Mouse (Mus musculus) ES-Bruce4 (cell line): ENCODE measurements around the gene Dnajc15.

ENCODE experiments used
- CTCF ChIP-seq: IDR thresholded peaks from one replicate; pipeline ENCODE4 v1.8.1; 2011; ENCODE audit warnings: low read depth, low read length
- EP300 ChIP-seq: IDR thresholded peaks from 2 replicates; pipeline ENCODE4 v1.6.1; 2011; ENCODE audit warnings: low read depth, low read length; ENCODE audit not compliant: insufficient read depth
- POLR2A ChIP-seq: IDR thresholded peaks from one replicate; pipeline ENCODE4 v1.8.1; 2011; ENCODE audit warnings: low read length; ENCODE audit not compliant: insufficient read depth

DNA sequence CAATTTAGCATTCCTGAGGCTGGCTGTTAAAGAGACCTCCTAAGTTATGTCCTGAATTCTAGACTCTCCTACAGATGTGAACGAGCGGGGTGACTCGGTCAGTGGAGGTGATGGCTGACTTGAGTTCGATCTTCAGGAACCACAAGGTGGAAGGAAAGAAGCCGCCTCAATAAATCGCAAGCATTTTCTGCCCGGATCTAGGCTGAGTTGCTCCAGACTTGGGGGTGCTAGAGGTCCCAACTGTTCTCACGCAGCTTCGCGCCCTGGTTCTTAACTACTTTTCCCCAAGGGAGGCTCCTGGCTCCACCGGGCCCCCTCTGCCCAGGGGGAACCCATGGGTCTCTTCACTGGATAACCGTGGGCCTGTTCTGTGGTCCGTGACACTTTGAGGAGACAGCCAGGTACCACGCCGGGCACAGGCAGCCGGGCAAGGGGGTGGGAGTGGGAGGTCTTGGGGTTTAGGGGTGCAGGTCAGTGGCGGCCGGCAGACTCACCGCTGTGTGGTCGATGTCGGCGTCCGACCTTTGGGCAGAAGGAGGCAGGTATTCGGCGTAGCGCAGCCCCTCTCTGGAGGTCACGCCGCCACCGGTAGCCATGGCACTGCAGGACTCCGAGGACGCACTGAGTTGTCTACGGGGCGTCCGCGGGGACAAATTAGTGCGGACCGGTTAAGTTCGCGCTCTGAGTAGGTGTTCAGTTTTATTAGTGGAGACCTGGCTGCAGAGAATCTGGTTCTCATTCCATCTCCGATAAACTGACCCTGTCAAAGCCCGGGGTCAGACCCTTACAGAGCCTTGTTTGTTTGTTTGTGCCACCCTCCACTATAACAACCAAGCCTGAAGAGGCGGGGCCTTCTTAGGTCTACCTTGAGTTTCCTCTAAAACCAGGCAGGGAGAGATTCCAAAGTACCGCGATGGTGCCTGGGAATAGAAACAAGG, at the start of gene Dnajc15:
- TF ChIP-seq CTCF (no peak), POLR2A (no peak), EP300 (no peak)
